Mouse (Mus musculus): ENCODE results near the gene Rfx3. TPM values are rescaled to one million over a fixed set of nuclear protein-coding genes. Genes with fewer than 3 reads are reported as not detected.

Rfx3 gene
- polyA plus RNA-seq, 1 experiment from 2014 or later = 27.2 TPM

- WGBS = 83% methylated on average over 7 of the region's 7 CpGs
- no peak overlapping the region for H3K27ac ChIP-seq (replicated peaks)
- H3K4me3 ChIP-seq = no peak overlapping the region
- no peak overlapping the region for H3K4me2 ChIP-seq
- H3K36me3 ChIP-seq = no peaks in the 10 kb centered on the region
- H3K27me3 ChIP-seq = no peaks in the 10 kb centered on the region
- H3K4me1 ChIP-seq (replicated peaks) = peaks cover 4% of the 10 kb centered on the region
- H3K9me3 ChIP-seq = no peaks in the 10 kb centered on the region
- no peak for ATAC-seq (ENCODE audit: low read depth)
- no peak overlapping the region for H3K9ac ChIP-seq
Observed at GRCm38 (mm10) chr19:27992800-27993199, 18.2 kb downstream of the Rfx3 start.

DNA sequence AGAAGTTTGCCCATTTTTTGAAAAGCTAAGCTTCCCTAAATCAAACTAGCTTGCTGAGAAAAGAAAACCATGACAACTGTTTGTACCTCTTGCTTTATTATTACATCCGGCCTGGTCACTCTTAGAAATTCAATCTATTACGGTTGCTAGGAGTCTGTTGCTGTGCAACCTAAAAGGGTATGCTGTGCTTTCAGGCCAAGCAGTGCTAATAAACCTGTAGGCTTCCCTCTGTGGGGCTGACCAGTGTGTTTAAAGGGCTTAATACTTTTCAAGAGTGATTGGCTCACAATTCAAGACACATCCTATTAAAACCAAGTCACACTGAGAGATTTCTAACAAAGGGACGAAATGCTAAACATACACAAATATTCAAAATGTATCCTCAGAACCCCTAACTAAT is 22.2 kb downstream of the Rfx3 start:
- no peak overlapping the region for H3K4me2 ChIP-seq
- ATAC-seq (ENCODE audit: low read depth) = peak; percentile 69; the same call in 1 of the 2 replicates
- peaks cover 23% of the 10 kb centered on the region for H3K4me1 ChIP-seq (replicated peaks)
- H3K27me3 ChIP-seq = no peaks in the 10 kb centered on the region
- no peak overlapping the region for H3K27ac ChIP-seq (replicated peaks)
- no peak overlapping the region for H3K4me3 ChIP-seq
- no peaks in the 10 kb centered on the region for H3K9me3 ChIP-seq
- 19% methylated on average over 3 of the region's 3 CpGs for WGBS
- no peak overlapping the region for H3K9ac ChIP-seq
- no peaks in the 10 kb centered on the region for H3K36me3 ChIP-seq

- 0 out of 2 replicates have a peak, but pooled peaks cover 2% of the 10 kb centered on the region for H3K36me3 ChIP-seq
- no peak overlapping the region for H3K4me3 ChIP-seq
- no peaks in the 10 kb centered on the region for H3K27me3 ChIP-seq
- H3K9me3 ChIP-seq = no peaks in the 10 kb centered on the region
- WGBS = 86% methylated on average over 3 of the region's 3 CpGs
- no peak overlapping the region for H3K27ac ChIP-seq (replicated peaks)
- no peak overlapping the region for H3K9ac ChIP-seq
- no peaks in the 10 kb centered on the region for H3K4me1 ChIP-seq (replicated peaks)
- ATAC-seq (ENCODE audit: low read depth) = no peak
- no peak overlapping the region for H3K4me2 ChIP-seq
Observed at GRCm38 (mm10) chr19:27967590-27967989, 43.4 kb downstream of the Rfx3 start.

- ATAC-seq (ENCODE audit: low read depth) = no peak
- H3K9ac ChIP-seq = no peak overlapping the region
- no peak overlapping the region for H3K4me2 ChIP-seq
- WGBS = 92% methylated on average over 3 of the region's 3 CpGs
- H3K36me3 ChIP-seq = no peaks in the 10 kb centered on the region
- H3K4me1 ChIP-seq (replicated peaks) = no peaks in the 10 kb centered on the region
- H3K27ac ChIP-seq (replicated peaks) = no peak overlapping the region
- H3K4me3 ChIP-seq = no peak overlapping the region
- no peaks in the 10 kb centered on the region for H3K9me3 ChIP-seq
- no peaks in the 10 kb centered on the region for H3K27me3 ChIP-seq
Observed at GRCm38 (mm10) chr19:27961271-27961670, 49.7 kb downstream of the Rfx3 start.

DNA sequence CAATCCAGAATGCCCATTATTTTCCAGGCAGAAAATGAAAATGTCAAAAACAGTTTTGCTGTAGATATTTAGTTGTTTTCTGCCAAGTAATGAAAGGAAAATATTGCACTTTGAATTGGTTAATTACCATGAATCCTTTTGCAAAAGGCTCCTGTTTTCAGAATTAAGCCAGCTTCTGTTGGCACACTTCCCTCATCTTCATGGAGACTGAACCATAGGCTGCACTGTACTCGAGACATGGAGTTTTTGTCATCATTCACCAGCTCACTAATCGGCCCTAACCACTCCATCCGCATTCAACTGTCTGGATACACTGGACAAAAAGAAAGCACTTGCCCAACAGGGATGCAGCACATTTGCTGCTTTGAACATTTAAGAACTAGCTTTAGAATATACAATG is 75.5 kb downstream of the Rfx3 start:
- Histone ChIP-seq H3K4me3 (no peak overlapping the region), H3K27ac (replicated peaks) (no peak overlapping the region; the same call in 1 of the 2 replicates), H3K9ac (no peak overlapping the region), H3K4me2 (no peak overlapping the region), H3K36me3 (no peaks in the 10 kb centered on the region), H3K4me1 (replicated peaks) (0 out of 2 replicates have a peak, but pooled peaks cover 6% of the 10 kb centered on the region), H3K9me3 (no peaks in the 10 kb centered on the region), H3K27me3 (no peaks in the 10 kb centered on the region)
- ATAC-seq (ENCODE audit: low read depth) = no peak
- 54% methylated on average over 3 of the region's 3 CpGs for WGBS

DNA sequence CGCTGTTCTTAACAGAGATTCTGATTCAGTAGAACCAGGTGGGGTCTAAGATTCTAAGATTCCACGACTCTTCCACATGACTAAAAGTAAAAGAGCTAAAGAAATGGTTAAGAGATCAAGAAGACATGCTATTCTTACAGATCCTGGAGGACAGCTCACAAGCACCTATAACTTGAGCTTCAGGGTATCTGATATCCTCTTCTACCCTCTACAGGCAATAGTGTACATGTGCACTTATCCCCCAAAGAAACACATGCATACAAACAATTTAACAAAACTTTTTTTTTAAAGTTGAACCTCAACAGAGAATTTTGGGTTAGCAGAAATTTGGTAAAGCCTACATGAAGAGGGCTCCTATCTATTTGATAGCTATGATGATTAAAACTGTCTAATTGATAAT is 79.8 kb downstream of the Rfx3 start:
- 0 out of 2 replicates have a peak, but pooled peaks cover 6% of the 10 kb centered on the region for H3K4me1 ChIP-seq (replicated peaks)
- H3K36me3 ChIP-seq = no peaks in the 10 kb centered on the region
- H3K9me3 ChIP-seq = no peaks in the 10 kb centered on the region
- H3K4me2 ChIP-seq = no peak overlapping the region
- no peak for ATAC-seq (ENCODE audit: low read depth)
- no peak overlapping the region for H3K27ac ChIP-seq (replicated peaks)
- 99% methylated on average over 2 of the region's 2 CpGs for WGBS
- no peak overlapping the region for H3K9ac ChIP-seq
- H3K4me3 ChIP-seq = no peak overlapping the region
- H3K27me3 ChIP-seq = no peaks in the 10 kb centered on the region

DNA sequence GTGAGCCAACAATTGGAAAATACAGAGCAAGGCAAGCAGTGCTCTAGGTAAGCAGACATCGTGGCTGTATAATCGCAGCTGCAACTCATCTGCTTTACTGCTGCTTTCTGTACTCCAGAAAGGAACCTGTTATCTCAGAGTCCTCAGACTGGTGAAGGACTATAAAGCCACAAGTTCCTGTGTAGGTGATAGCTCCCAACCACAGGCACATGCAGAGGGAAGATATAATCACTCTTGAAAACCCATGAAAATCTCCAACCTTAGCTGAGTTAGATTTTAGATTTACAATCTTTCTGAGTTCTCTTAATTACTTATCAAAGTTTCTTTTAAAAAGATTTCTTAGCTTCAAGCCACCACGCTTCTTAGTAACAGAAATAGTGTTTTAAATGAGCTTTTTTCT is 84.6 kb downstream of the Rfx3 start:
- Histone ChIP-seq H3K4me1 (replicated peaks) (no peaks in the 10 kb centered on the region), H3K27me3 (no peaks in the 10 kb centered on the region), H3K36me3 (no peaks in the 10 kb centered on the region), H3K4me2 (no peak overlapping the region), H3K9ac (no peak overlapping the region), H3K9me3 (no peaks in the 10 kb centered on the region), H3K27ac (replicated peaks) (no peak overlapping the region), H3K4me3 (no peak overlapping the region)
- ATAC-seq (ENCODE audit: low read depth) = no peak
- WGBS = 90% methylated on average over 3 of the region's 3 CpGs

- Histone ChIP-seq H3K4me1 (replicated peaks) (peaks cover 4% of the 10 kb centered on the region), H3K4me3 (no peak overlapping the region), H3K27me3 (no peaks in the 10 kb centered on the region), H3K4me2 (no peak overlapping the region), H3K9ac (no peak overlapping the region), H3K36me3 (no peaks in the 10 kb centered on the region), H3K9me3 (no peaks in the 10 kb centered on the region), H3K27ac (replicated peaks) (no peak overlapping the region)
- no peak for ATAC-seq (ENCODE audit: low read depth)
- WGBS = 64% methylated on average over 2 of the region's 2 CpGs
Observed at GRCm38 (mm10) chr19:27919040-27919439, 91.9 kb downstream of the Rfx3 start.

DNA sequence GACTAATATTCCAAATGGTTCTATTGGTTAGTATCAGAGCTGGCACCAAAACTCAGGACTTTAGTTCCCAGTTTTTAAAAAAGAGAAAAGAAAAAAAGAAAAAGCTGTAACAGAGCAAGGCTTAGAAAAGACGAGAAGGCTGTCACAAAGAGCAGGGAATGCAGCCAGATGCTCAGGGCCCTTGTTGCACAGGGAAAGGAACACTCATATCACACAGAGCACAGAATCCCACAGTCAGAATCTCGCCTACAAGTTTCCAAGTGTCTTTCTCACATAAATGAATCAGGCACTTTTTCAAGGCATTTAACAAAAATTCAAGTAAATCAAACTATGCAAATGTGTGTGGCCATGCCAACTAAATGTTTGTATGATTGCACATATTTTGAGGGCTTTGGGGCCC is 94.5 kb downstream of the Rfx3 start:
- no peaks in the 10 kb centered on the region for H3K9me3 ChIP-seq
- no peak for ATAC-seq (ENCODE audit: low read depth)
- peaks cover 4% of the 10 kb centered on the region for H3K4me1 ChIP-seq (replicated peaks)
- H3K36me3 ChIP-seq = no peaks in the 10 kb centered on the region
- no peak overlapping the region for H3K4me3 ChIP-seq
- no peak overlapping the region for H3K4me2 ChIP-seq
- H3K27me3 ChIP-seq = no peaks in the 10 kb centered on the region
- WGBS = 60% methylated on average over 2 of the region's 2 CpGs
- no peak overlapping the region for H3K9ac ChIP-seq
- no peak overlapping the region for H3K27ac ChIP-seq (replicated peaks)

DNA sequence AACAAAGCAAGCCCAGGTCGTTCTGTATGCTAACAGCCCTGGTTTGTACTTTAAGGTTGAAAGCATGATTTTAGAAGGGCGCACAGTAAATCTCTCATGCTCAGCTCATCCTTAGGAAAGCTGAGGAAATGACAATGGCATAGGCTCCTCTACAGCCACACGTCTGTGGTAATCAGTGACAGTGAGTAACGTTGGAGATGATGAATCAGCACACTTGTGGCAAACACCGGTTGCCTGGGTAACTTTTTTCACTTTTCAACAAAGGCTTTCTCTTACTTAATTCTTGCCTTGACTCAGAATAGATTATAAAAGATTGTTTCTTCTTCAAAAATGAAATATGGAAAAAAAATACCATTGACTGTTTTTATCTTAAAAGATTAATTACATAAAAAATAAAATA is 104.0 kb downstream of the Rfx3 start:
- Histone ChIP-seq H3K27ac (replicated peaks) (no peak overlapping the region), H3K36me3 (no peaks in the 10 kb centered on the region), H3K4me1 (replicated peaks) (peaks cover 22% of the 10 kb centered on the region), H3K4me2 (no peak overlapping the region), H3K27me3 (no peaks in the 10 kb centered on the region), H3K9me3 (no peaks in the 10 kb centered on the region), H3K9ac (no peak overlapping the region), H3K4me3 (no peak overlapping the region)
- 42% methylated on average over 5 of the region's 5 CpGs for WGBS
- no peak for ATAC-seq (ENCODE audit: low read depth)

- ATAC-seq (ENCODE audit: low read depth) = no peak
Observed at GRCm38 (mm10) chr19:27905976-27906375, 105.0 kb downstream of the Rfx3 start.

DNA sequence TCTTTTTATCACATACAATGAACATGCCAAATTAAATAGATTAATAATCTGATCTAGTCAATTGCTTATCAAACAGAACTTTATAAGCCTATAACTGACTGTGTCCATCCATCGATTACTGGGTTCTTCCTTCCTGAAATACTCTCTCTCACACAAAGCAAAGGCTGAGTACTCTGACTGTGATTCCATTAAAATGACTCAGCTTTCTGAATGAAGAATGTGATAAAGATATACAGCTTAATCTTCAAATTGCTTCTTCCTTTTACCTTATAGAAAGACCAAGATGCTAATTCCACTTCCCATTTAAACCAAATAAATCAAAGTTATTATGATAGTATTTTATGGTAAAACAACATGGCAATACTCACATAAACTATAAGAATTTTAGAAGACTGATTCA is 105.8 kb downstream of the Rfx3 start:
- Histone ChIP-seq H3K27ac (replicated peaks) (peak overlapping the region; percentile 70; the same call in 1 of the 2 replicates), H3K4me3 (no peak overlapping the region), H3K9me3 (no peaks in the 10 kb centered on the region), H3K27me3 (no peaks in the 10 kb centered on the region), H3K9ac (no peak overlapping the region), H3K4me1 (replicated peaks) (peaks cover 22% of the 10 kb centered on the region), H3K4me2 (no peak overlapping the region), H3K36me3 (peaks cover 3% of the 10 kb centered on the region; the same call in 1 of the 2 replicates)
- no peak for ATAC-seq (ENCODE audit: low read depth)
- WGBS = 29% methylated on average over 1 of the region's 1 CpGs

More at GRCm38 (mm10) chr19:27905976-27906375, 105.0 kb downstream of the Rfx3 start:
- Histone ChIP-seq H3K9me3 (no peaks in the 10 kb centered on the region), H3K36me3 (no peaks in the 10 kb centered on the region), H3K4me1 (replicated peaks) (peaks cover 22% of the 10 kb centered on the region), H3K27ac (replicated peaks) (no peak overlapping the region), H3K9ac (no peak overlapping the region), H3K4me2 (no peak overlapping the region), H3K27me3 (no peaks in the 10 kb centered on the region), H3K4me3 (no peak overlapping the region)
- WGBS = 90% methylated on average over 9 of the region's 9 CpGs

DNA sequence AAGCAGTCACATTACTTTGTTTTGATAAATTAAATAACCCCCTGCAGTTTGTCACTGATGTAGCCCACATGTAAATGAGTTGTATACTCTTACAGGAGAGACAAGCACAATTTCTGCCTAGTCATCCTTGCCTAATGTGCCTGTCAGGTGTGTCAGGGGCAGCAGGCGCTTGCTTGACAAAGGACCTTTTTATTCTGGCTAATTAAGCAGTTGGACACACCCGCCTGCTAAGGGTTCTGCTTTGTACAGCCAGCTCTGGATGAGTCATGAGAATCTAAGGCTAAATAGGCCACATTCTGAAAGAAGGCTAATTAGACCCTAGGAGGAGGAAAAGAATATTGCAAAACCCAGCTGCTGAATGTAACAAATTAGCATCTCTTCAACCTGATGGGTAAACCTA is 106.3 kb downstream of the Rfx3 start:
- Histone ChIP-seq H3K9ac (no peak overlapping the region), H3K27ac (replicated peaks) (peak overlapping the region; percentile 70), H3K4me2 (no peak overlapping the region), H3K36me3 (peaks cover 3% of the 10 kb centered on the region; the same call in 1 of the 2 replicates), H3K9me3 (no peaks in the 10 kb centered on the region), H3K27me3 (no peaks in the 10 kb centered on the region), H3K4me1 (replicated peaks) (peaks cover 22% of the 10 kb centered on the region), H3K4me3 (no peak overlapping the region)
- 26% methylated on average over 2 of the region's 2 CpGs for WGBS
- peak; percentile 91 for ATAC-seq (ENCODE audit: low read depth)
